Mouse (Mus musculus) 416B (cell line): ENCODE measurements around the gene Pip5k1a.
"Not testable (repeated sequence)": the region's sequence is repeated elsewhere in the genome, so short reads cannot be mapped to it uniquely, and the experiment has no call there.

Source experiments
- DNase-seq: peaks from one replicate; pipeline ENCODE4 v3.0.0; 2011; ENCODE audit warnings: low read depth

Gene Pip5k1a

GRCm38 (mm10) chr3:95112760-95113159 is 6.0 kb upstream of the Pip5k1a start:
- DNase-seq = no peak

DNA sequence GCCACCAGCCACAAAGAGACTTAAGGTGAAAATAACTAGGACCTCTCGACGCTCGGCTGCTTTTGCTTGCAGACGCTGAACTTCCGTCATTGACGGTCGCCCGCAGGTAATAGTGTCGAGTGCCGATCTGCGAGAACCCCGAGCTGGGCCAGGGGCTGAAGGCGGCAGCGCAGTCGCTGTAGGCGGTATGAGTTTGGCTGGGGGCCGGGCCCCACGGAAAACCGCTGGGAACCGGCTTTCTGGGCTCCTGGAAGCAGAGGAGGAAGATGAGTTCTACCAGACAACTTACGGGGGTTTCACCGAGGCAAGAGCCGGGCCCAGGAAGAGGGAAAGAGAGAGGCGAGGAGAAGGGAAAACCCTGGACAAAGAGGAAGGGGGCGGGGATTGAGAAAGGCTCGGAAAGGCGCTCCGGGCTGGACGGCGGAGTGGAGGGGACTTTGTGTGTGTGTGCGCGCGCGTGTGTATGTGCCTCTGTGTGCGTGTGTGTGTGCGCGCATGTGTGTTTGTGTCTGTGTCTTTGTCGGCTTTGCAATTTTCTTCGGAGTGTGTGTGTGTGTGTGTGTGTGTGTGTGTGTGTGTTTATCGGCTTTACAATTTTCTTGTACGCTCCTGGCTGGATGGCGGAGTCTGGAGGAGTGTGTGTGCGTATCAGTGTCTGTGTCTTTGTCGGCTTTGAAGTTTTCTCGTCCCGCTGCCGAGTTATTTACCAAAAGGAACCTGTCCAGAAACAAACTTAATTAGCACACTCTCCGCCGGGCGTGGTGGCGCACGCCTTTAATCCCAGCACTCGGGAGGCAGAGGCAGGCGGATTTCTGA is 4.4 kb upstream of the Pip5k1a start, which contains the start of gene Vps72:
Vps72 (plus strand) TSS at position 112 of the 816 bp plus-strand sequence.
- peak; percentile 94 for DNase-seq

DNA sequence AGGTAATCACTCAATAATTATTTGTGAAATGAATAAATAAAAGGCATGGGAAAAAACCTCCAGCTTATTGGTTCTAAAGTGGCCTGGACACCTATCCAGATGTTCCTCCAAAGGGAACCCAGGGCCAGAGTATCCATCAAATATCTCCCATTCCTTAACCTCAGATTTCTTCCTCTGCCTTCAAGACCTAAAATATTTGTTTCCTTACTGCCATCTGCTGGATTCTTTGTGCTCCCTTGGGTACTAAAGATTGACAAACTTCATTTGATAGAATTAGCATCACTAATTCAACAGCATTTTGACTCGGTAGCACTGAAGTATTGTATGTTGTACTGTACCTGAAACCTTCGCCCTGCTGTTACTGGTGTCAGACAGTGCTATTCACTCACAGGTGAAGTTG is 1.2 kb upstream of the Pip5k1a start:
- DNase-seq = peak; percentile 70

GRCm38 (mm10) chr3:95107308-95107707 is 578 bp upstream of the Pip5k1a start:
- not testable (repeated sequence) for DNase-seq

- peak; percentile 48 for DNase-seq
Observed at GRCm38 (mm10) chr3:95105586-95106337, 968 bp downstream of the Pip5k1a start.

DNA sequence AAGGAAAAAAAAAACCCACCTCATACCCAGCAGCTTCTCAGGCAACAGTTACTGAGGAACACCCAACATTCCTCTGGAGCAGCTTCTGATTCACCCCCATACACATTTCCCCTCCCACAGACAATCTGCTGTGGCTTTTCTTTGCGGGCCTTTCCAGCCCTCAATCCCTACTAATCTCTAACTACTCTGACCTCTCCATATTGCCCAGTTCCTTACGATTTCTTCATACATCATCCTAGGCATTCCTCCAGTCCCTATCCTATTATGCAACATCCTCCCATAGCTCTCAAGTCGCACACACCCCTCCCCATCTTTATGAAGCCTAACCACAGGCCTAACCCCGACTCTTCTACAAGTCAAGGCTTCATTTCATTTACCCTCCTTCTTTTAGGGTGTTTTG is 1.6 kb downstream of the Pip5k1a start:
- DNase-seq = peak; percentile 59

DNA sequence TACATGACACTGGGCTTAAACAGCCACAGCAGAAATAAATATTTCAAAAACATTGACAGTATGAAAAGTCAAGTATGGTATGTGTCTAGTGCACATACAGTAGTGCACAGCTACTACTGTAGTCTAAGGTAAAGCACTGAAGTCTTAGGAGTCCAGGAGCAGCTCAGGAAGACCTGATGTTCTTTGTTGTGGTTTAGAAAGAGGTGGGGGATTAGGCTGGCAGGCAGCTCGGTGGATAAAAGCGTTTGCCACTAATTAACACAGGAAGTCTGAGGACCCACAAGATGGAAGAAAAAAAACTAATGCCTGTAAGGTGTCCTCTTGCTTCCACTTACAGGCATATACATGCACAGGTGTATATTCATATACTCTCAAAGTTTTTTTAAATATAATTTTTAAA is 5.9 kb downstream of the Pip5k1a start:
- no peak for DNase-seq

GRCm38 (mm10) chr3:95088071-95088470 is 18.7 kb downstream of the Pip5k1a start:
- no peak for DNase-seq

GRCm38 (mm10) chr3:95071606-95072005 is 35.1 kb downstream of the Pip5k1a start:
- no peak for DNase-seq

DNA sequence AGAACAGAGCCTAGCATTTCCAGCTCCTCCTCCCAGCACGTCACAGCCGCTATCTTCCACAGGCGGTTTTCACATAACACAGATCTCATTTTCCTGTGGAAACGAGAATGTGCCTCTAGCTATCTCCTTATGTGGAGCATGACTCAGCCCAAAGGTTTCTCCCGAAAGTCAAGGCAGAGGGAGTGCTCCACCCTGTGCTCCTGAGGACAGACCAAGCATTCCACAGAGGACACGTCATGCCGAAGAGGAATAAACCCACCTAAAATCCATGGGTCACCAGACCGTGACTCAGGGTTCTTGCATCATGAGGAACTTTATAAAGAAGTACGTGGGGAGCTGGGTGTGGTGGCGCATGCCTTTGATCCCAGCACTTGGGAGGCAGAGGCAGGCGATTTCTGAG is 40.2 kb downstream of the Pip5k1a start:
- DNase-seq = no peak

DNA sequence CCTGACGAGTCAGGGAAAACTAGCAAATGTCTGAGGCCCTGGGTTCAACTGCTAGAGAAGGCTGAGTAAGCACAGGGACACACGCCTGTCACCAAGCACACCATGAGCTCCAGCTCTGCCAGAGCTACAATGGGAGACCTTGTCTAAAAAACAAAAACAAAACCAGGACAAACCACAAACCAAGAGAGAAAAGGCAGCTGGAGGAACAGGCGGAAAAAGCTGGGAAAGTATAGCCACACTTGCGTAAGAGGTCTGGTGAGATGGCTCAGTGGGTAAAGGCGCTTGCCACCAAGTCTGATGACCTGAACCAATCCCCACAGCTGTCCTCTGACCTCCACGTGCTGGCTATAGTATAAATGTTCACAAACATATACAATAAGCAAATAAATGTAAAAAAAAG is 40.6 kb downstream of the Pip5k1a start:
- DNase-seq = no peak

DNA sequence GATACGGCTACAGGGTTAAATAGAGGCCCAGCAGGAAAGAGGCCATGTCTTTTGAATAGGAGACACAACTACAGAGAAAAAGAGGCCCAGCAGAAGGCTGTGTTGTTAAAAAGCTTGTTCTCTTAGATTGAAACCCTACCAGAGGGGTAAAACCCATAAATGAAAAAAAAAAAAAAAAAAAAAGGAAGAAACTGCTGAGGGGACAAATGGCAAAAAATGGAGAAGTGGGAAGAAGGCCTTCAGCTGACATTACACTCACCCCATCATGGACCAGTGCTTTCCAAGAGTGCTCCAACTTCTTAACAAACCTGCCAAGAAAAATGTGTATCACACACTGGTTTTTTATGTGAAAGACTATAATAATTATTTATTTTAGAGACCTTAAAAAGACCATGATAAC is 41.2 kb downstream of the Pip5k1a start:
- no peak for DNase-seq

DNA sequence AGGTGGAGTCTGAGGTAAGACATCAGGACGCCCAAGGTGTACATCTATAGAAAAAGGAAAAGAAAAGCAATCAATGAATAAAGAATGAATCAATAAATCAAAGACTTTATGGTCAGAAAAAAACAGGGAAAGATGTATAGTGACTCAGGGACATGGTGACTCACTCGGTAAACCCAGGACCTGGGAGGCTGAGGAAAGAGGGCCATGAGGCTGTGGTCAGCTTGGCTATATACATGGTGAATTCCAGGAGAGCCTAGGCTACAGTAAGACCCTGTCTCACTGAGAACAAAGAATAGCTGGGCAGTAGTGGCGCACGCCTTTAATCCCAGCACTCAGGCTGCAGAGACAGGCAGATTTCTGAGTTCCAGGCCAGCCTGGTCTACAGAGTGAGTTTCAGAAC is 43.0 kb downstream of the Pip5k1a start:
- no peak for DNase-seq

DNA sequence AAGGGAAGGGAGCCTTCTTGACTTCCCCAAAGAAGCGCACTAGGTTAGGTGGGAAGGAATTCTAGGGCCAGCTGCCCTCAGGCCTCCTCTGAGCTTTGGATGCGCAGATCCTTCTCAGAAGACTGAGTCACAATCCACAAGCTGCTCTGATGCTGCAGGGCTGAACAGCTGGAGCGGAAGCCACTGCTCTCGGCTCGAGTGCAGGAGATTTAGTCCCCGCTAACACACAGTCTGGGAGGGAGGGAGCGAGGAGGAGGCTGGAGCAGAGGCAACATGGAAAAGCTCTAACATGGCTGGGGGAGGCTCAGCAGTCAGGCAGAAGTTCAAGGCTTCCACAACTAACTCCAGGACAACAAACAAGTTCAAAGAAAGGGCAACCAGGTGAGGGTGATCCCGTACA is 48.7 kb downstream of the Pip5k1a start:
- DNase-seq = no peak

- DNase-seq = peak; percentile 78
Observed at GRCm38 (mm10) chr3:95056275-95056674, 50.5 kb downstream of the Pip5k1a start.

GRCm38 (mm10) chr3:95054481-95055260 is 52.1 kb downstream of the Pip5k1a start:
- peak; percentile 98 for DNase-seq

- peak; percentile 91 for DNase-seq
Observed at GRCm38 (mm10) chr3:95053701-95054100, 53.0 kb downstream of the Pip5k1a start.

GRCm38 (mm10) chr3:95052959-95053358 is 53.8 kb downstream of the Pip5k1a start:
- peak; percentile 79 for DNase-seq

DNA sequence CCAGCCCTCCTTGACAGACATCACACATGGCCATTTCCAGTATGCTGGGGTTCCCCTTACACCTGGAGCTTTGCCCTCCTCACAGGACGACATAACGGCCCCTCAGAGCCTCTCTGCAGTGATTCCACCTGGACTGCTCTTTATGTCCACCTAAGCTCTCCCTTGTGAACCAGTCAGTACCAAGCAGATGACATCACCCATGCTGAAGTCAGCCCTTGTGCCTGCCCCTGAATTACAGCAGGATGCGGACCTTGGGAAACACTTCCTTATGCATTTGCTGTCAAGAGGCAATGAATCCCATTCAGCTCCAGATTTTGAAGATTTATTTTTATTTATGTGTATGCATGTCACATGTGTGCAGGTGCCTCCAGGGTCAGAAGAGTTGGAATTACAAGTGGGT is 58.8 kb downstream of the Pip5k1a start:
- DNase-seq = no peak

- DNase-seq = no peak
Observed at GRCm38 (mm10) chr3:95046462-95047057, 60.2 kb downstream of the Pip5k1a start.

DNA sequence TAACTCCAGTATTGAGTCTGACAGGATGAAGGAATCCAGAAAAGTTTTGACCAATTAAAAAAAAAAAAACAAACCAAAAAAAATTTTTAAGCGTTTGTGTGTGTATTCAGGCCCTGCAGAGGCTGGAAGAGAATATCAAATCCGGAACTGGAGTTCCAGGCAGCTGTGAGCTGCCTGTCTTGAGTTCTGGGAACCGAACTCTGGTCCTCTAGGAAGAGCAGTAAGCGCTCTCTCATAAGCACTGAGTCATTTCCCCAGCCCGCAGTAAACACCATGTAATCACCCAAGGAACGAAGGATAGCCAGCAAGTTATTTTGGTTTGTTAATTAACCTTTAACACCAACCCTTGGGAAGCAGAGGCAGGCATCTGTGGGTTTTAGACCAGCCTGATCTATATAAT is 63.5 kb downstream of the Pip5k1a start:
- peak; percentile 68 for DNase-seq

DNA sequence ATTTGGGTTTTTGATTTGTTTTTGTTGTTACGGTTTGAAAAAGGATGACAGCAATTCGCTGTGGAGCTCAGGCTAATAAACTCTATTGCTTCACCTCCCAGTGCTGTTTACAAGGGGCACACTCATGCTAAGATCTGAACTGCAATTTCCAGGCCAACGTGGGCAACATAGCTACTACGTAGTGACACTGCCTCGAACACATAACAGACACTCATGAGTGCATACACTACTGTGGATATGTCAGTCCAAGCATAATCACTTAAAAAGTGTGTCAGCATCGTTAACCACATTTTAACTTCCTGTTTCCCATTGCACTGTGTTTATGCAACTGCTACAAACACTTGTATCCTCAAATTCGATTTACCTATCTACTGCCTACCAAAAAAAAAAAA is 63.9 kb downstream of the Pip5k1a start:
- peak; percentile 79 for DNase-seq
